Mouse (Mus musculus) macrophage (primary cell): ENCODE measurements at regions not wholly inside any gene's neighbourhood (a gene's known extent, or its start where the extent isn't known, plus 50 kb on each side); places are given as distances from the start of the nearest gene placed in this dataset.

ENCODE experiments used
- H3K27ac ChIP-seq: fragments of 350-480 bp; formaldehyde crosslinking; 2 replicates; pipeline ENCODE4 v1.9.0; 2021
- H3K36me3 ChIP-seq: fragments of 350-480 bp; formaldehyde crosslinking; 2 replicates; pipeline ENCODE4 v1.9.0; 2021; ENCODE audit errors: inconsistent target
- H3K4me3 ChIP-seq: fragments of 350-480 bp; formaldehyde crosslinking; 2 replicates; pipeline ENCODE4 v1.9.0; 2021; ENCODE audit errors: inconsistent target
- H3K79me2 ChIP-seq: fragments of 350-480 bp; formaldehyde crosslinking; 2 replicates; pipeline ENCODE4 v1.9.0; 2021; ENCODE audit errors: inconsistent target
- WGBS: methylation state at CpG from one replicate; pipeline ENCODE4 v1.1.7; 2026; ENCODE audit warnings: inconsistent platforms; ENCODE audit not compliant: missing documents; 5-methylcytosine and 5-hydroxymethylcytosine counted together

- Histone ChIP-seq H3K27ac (no peak overlapping the region), H3K36me3 (no peaks in the 10 kb centered on the region), H3K4me3 (no peak overlapping the region), H3K79me2 (no peaks in the 10 kb centered on the region)
- WGBS: 79% methylated on average over 8 of the region's 12 CpGs
Observed at GRCm38 (mm10) chr2:170294657-170295056, 133.0 kb downstream of the Bcas1 start.

GRCm38 (mm10) chr2:170291841-170292655 lies 135.6 kb downstream of the Bcas1 start:
- 26% methylated on average over 6 of the region's 6 CpGs for WGBS
- H3K27ac ChIP-seq: no peak overlapping the region
- H3K36me3 ChIP-seq: no peaks in the 10 kb centered on the region
- H3K4me3 ChIP-seq: no peak overlapping the region
- H3K79me2 ChIP-seq: no peaks in the 10 kb centered on the region

DNA sequence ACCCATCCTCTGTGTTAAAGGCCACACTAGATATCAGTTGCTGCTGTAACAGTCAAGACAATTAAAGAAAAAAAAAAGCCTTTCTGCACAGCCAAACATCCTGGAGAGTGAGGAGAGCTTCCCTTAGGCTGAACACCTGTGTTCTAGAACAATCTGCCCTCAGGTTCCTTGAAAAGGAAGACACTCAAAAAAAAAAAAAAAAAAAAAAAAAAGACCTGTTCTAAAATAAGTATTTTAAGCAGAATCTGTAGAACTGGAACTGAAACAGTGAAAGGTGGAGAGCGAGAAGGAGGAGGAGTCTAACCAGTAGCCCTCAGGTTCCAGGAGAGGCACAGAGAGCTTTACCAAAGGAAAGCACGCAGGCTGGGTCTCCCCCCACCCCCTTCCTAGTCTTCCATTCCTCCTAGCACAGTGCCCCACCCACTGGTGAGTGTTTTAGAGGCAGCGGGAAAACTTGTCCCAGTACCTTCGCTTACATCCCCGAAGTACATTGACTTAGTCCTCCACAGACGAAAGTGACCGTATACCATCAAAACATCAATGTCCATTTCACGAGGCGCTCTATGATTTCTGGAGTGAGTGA lies 138.2 kb downstream of the Bcas1 start:
- H3K4me3 ChIP-seq: no peak overlapping the region
- H3K36me3 ChIP-seq: no peaks in the 10 kb centered on the region
- no peak overlapping the region for H3K27ac ChIP-seq
- 89% methylated on average over 9 of the region's 9 CpGs for WGBS
- H3K79me2 ChIP-seq: no peaks in the 10 kb centered on the region

GRCm38 (mm10) chr2:170288787-170289186 lies 138.9 kb downstream of the Bcas1 start:
- Histone ChIP-seq H3K27ac (no peak overlapping the region), H3K36me3 (no peaks in the 10 kb centered on the region), H3K79me2 (no peaks in the 10 kb centered on the region), H3K4me3 (no peak overlapping the region)
- WGBS: 95% methylated on average over 7 of the region's 7 CpGs

- H3K27ac ChIP-seq: no peak overlapping the region
- H3K36me3 ChIP-seq: no peaks in the 10 kb centered on the region
- no peak overlapping the region for H3K4me3 ChIP-seq
- WGBS: 75% methylated on average over 9 of the region's 11 CpGs
- H3K79me2 ChIP-seq: no peaks in the 10 kb centered on the region
Observed at GRCm38 (mm10) chr2:170288196-170288595, 139.4 kb downstream of the Bcas1 start.

DNA sequence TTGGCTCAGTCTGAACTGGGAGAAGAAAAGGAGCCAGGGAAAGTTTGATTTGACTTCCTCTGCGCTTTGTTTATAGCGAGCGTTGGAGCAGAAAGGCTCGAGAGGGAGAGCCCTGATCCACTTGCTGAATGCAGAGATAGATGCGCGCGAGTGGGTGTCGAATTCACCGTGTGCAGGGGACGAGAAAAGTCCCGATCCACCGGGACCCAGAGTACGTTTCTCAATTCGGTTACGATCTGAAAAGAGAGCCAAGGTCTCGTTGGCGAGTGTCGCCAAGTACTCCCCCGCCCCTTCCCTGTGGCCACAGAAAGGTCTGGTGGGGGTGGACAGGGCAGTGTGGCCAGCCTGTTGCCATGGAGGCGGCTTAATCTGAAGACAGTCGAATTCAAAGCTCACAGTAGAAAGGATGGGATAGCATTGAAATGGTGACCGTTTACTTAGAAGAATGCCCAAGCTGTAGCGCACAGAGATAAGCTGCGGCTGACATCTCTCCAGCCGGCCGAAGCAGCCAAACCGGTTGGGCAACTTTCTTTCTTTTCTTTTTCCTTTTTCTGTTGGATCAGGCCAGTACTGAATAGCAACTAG lies 139.5 kb upstream of the Zfp217 start:
- H3K36me3 ChIP-seq: no peaks in the 10 kb centered on the region
- H3K4me3 ChIP-seq: no peak overlapping the region
- no peaks in the 10 kb centered on the region for H3K79me2 ChIP-seq
- no peak overlapping the region for H3K27ac ChIP-seq
- 15% methylated on average over 27 of the region's 27 CpGs for WGBS

- 84% methylated on average over 8 of the region's 8 CpGs for WGBS
- H3K4me3 ChIP-seq: no peak overlapping the region
- H3K27ac ChIP-seq: no peak overlapping the region
- H3K79me2 ChIP-seq: no peaks in the 10 kb centered on the region
- no peaks in the 10 kb centered on the region for H3K36me3 ChIP-seq
Observed at GRCm38 (mm10) chr2:170286773-170287172, 138.9 kb upstream of the Zfp217 start.

- 81% methylated on average over 4 of the region's 6 CpGs for WGBS
- H3K4me3 ChIP-seq: no peak overlapping the region
- no peak overlapping the region for H3K27ac ChIP-seq
- H3K79me2 ChIP-seq: no peaks in the 10 kb centered on the region
- H3K36me3 ChIP-seq: no peaks in the 10 kb centered on the region
Observed at GRCm38 (mm10) chr2:170282463-170282862, 134.6 kb upstream of the Zfp217 start.

- Histone ChIP-seq H3K36me3 (no peaks in the 10 kb centered on the region), H3K4me3 (no peak overlapping the region), H3K27ac (no peak overlapping the region), H3K79me2 (no peaks in the 10 kb centered on the region)
- 82% methylated on average over 6 of the region's 6 CpGs for WGBS
Observed at GRCm38 (mm10) chr2:170281311-170282008, 133.6 kb upstream of the Zfp217 start.

DNA sequence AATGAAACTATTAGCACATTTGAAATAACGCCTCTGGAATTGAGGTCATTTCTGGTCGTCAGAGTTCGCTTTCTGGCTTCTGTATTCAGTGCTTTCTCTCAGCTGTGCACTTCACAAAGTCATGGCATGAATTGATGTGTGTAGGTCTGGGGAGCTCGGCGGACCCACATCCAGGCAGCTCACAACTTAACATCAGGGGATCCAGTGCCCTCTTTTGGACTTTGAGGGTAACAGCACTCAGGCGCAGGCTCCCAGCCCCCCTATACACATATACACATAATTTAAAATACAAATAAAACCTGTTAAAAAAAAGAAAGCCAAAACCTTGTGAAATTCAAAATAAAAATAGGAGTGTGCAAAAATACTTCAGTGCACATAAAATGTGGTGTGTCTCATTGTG lies 132.8 kb upstream of the Zfp217 start:
- 80% methylated on average over 6 of the region's 6 CpGs for WGBS
- no peaks in the 10 kb centered on the region for H3K36me3 ChIP-seq

GRCm38 (mm10) chr2:170277896-170278295 lies 130.0 kb upstream of the Zfp217 start:
- WGBS: 90% methylated on average over 8 of the region's 8 CpGs
- Histone ChIP-seq H3K36me3 (no peaks in the 10 kb centered on the region), H3K4me3 (no peak overlapping the region), H3K79me2 (no peaks in the 10 kb centered on the region), H3K27ac (no peak overlapping the region)

More for the DNA sequence above, 132.8 kb upstream of the Zfp217 start:
- Histone ChIP-seq H3K27ac (no peak overlapping the region), H3K79me2 (no peaks in the 10 kb centered on the region), H3K4me3 (no peak overlapping the region)

- Histone ChIP-seq H3K4me3 (no peak overlapping the region), H3K27ac (no peak overlapping the region), H3K79me2 (no peaks in the 10 kb centered on the region), H3K36me3 (no peaks in the 10 kb centered on the region)
- 85% methylated on average over 18 of the region's 18 CpGs for WGBS
Observed at GRCm38 (mm10) chr2:170277182-170277767, 129.4 kb upstream of the Zfp217 start.

GRCm38 (mm10) chr2:170275687-170276086 lies 127.8 kb upstream of the Zfp217 start:
- Histone ChIP-seq H3K79me2 (no peaks in the 10 kb centered on the region), H3K36me3 (no peaks in the 10 kb centered on the region), H3K4me3 (no peak overlapping the region), H3K27ac (no peak overlapping the region)
- 61% methylated on average over 4 of the region's 4 CpGs for WGBS

DNA sequence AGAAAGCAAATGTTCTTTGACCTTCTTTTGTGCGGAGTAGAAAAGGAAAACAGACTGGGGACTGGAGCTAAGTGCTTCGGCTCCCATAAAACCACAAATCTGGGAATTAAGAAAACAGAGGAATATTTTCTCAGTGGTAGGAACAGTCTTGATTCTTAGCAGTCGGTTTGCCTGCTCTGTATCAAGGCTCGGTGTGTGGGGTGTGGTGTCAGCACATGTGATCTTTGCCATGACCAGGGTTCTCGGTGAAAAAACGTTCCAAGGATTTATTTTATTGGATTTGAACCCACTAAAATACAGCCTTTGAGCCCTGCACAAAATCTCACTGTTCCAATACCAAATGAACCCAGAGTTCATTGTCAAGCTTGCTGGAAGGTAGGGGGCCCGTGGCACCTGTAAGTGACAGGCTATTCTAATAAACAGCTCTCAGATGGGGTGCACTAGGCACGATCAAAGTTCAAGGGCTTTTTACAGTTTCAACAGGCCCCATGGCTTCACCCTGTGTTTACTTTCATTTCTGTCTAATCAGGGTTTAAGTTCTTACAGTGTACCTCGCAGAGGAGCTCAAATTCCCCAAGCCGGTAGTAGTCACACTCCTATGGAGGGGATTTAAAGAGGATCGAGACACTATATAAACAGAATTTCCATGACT lies 122.1 kb upstream of the Zfp217 start:
- H3K4me3 ChIP-seq: no peak overlapping the region
- no peaks in the 10 kb centered on the region for H3K79me2 ChIP-seq
- H3K36me3 ChIP-seq: no peaks in the 10 kb centered on the region
- no peak overlapping the region for H3K27ac ChIP-seq
- 90% methylated on average over 10 of the region's 11 CpGs for WGBS
